Mouse (Mus musculus): Measurements from ENCODE around the gene Olfr612.
"Not testable (repeated sequence)": the region's sequence is repeated elsewhere in the genome, so short reads cannot be mapped to it uniquely, and the experiment has no call there.

Olfr612 gene

GRCm38 (mm10) chr7:103542617-103543016 lies at the start of gene Olfr612:
Gene Olfr612, minus strand, starts transcription at chr7:103542717.
- DNase-seq (ENCODE audit: low spot score), result not testable (repeated sequence)

GRCm38 (mm10) chr7:103589803-103590202 lies 47.3 kb upstream of the Olfr612 start, which contains the start of gene Olfr618:
Gene Olfr618, plus strand, starts transcription at chr7:103590103.
- no peak for DNase-seq (ENCODE audit: low spot score)

GRCm38 (mm10) chr7:103572761-103573160 lies 30.2 kb upstream of the Olfr612 start, which contains the start of gene Olfr617:
Gene Olfr617, plus strand, starts transcription at chr7:103573061.
- no peak for DNase-seq (ENCODE audit: low spot score)

GRCm38 (mm10) chr7:103569043-103569442 lies 26.5 kb upstream of the Olfr612 start, which contains the start of gene Olfr616:
Gene Olfr616, minus strand, starts transcription at chr7:103569143.
- DNase-seq (ENCODE audit: low spot score), result no peak

GRCm38 (mm10) chr7:103555779-103556178 lies 13.3 kb upstream of the Olfr612 start, which contains the start of gene Olfr615:
Gene Olfr615, plus strand, starts transcription at chr7:103556079.
- no peak for DNase-seq (ENCODE audit: low spot score)

- no peak for DNase-seq (ENCODE audit: low spot score)
Measured at GRCm38 (mm10) chr7:103547774-103548173, 5.3 kb upstream of the Olfr612 start, which contains the start of gene Olfr613. Gene Olfr613, plus strand, starts transcription at chr7:103548074.

GRCm38 (mm10) chr7:103520746-103521145 lies 21.8 kb downstream of the Olfr612 start, which contains the start of gene Olfr611:
Gene Olfr611, minus strand, starts transcription at chr7:103520846.
- DNase-seq (ENCODE audit: low spot score), result not testable (repeated sequence)

GRCm38 (mm10) chr7:103512022-103512421 lies 30.5 kb downstream of the Olfr612 start, which contains the start of gene Olfr610:
Gene Olfr610, minus strand, starts transcription at chr7:103512122.
- no peak for DNase-seq (ENCODE audit: low spot score)

GRCm38 (mm10) chr7:103497962-103498361 lies 44.6 kb downstream of the Olfr612 start, which contains the start of gene Olfr609:
Gene Olfr609, minus strand, starts transcription at chr7:103498062.
- no peak for DNase-seq (ENCODE audit: low spot score)

Data from embryo, embryonic 10.5 days (tissue).